Mouse (Mus musculus) heart, postnatal 14 days (tissue): ENCODE measurements at regions not wholly inside any gene's neighbourhood (a gene's known extent, or its start where the extent isn't known, plus 50 kb on each side); places are given as distances from the start of the nearest gene placed in this dataset.
"Not testable (repeated sequence)": the region's sequence is repeated elsewhere in the genome, so short reads cannot be mapped to it uniquely, and the experiment has no call there.

Experiments used
- DNase-seq, 2 experiments: peaks; one replicate each; pipeline ENCODE4 v3.0.0; 2021 to 2022
- intact Hi-C: fragments of 180-260 bp; cut with DNase I; formaldehyde crosslinking; loops from one replicate; pipeline ENCODE4 v1.15.1; 2025

- intact Hi-C loops: no loop called here
Measured at GRCm38 (mm10) chr8:113465156-113465555, 170.2 kb upstream of the Mon1b start.

GRCm38 (mm10) chr8:113466683-113467082 is 168.7 kb upstream of the Mon1b start:
- intact Hi-C loops: no loop called here
- DNase-seq: no peak

More at GRCm38 (mm10) chr8:113465156-113465555, 170.2 kb upstream of the Mon1b start:
- no peak for DNase-seq

- intact Hi-C loops: no loop called here
- DNase-seq: no peak
Measured at GRCm38 (mm10) chr8:113489436-113490107, 145.8 kb upstream of the Mon1b start.

GRCm38 (mm10) chr8:113490891-113491290 is 144.5 kb upstream of the Mon1b start:
- intact Hi-C loops: no loop called here
- DNase-seq: no peak

GRCm38 (mm10) chr8:113496896-113497295 is 138.5 kb upstream of the Mon1b start:
- DNase-seq: no peak
- intact Hi-C loops: no loop called here

GRCm38 (mm10) chr8:113502671-113503070 is 132.7 kb upstream of the Mon1b start:
- intact Hi-C loops: no loop called here
- no peak for DNase-seq

- no peak for DNase-seq
- intact Hi-C loops: no loop called here
Measured at GRCm38 (mm10) chr8:113512856-113513255, 122.5 kb upstream of the Mon1b start.

- intact Hi-C loops: no loop called here
- DNase-seq: no peak
Measured at GRCm38 (mm10) chr8:113513886-113514730, 121.3 kb upstream of the Mon1b start.

- DNase-seq, intact Hi-C loops: not testable (repeated sequence)
Measured at GRCm38 (mm10) chr8:113514731-113515375, 120.5 kb upstream of the Mon1b start.

GRCm38 (mm10) chr8:113516176-113516575 is 119.2 kb upstream of the Mon1b start:
- no peak for DNase-seq
- intact Hi-C loops: no loop called here

GRCm38 (mm10) chr8:113517912-113518311 is 117.5 kb upstream of the Mon1b start:
- no peak for DNase-seq
- intact Hi-C loops: no loop called here

- DNase-seq: no peak
- intact Hi-C loops: no loop called here
Measured at GRCm38 (mm10) chr8:113523561-113523960, 111.8 kb upstream of the Mon1b start.

- intact Hi-C loops: no loop called here
- no peak for DNase-seq
Measured at GRCm38 (mm10) chr8:113531116-113531665, 104.2 kb upstream of the Mon1b start.

- no peak for DNase-seq
- intact Hi-C loops: no loop called here
Measured at GRCm38 (mm10) chr8:113532881-113533280, 102.5 kb upstream of the Mon1b start.

- DNase-seq: no peak
- intact Hi-C loops: no loop called here
Measured at GRCm38 (mm10) chr8:113541437-113541836, 94.0 kb upstream of the Mon1b start.

GRCm38 (mm10) chr8:113542082-113542481 is 93.3 kb upstream of the Mon1b start:
- intact Hi-C loops: no loop called here
- no peak for DNase-seq

GRCm38 (mm10) chr8:113542713-113543112 is 92.7 kb upstream of the Mon1b start:
- no peak for DNase-seq
- intact Hi-C loops: no loop called here

- DNase-seq: no peak
- intact Hi-C loops: no loop called here
Measured at GRCm38 (mm10) chr8:113549200-113549599, 86.2 kb upstream of the Mon1b start.

GRCm38 (mm10) chr8:113551454-113552273 is 83.7 kb upstream of the Mon1b start:
- intact Hi-C loops: no loop called here
- no peak for DNase-seq

- DNase-seq: no peak
- intact Hi-C loops: no loop called here
Measured at GRCm38 (mm10) chr8:113552826-113553225, 82.6 kb upstream of the Mon1b start.
